In genomic region chr6:29359386-29359785, GRCm38 (mm10) we compare ENCODE assay signal across 29 mouse cellular contexts. TPM values are rescaled to one million over a fixed set of nuclear protein-coding genes. Genes with fewer than 3 reads are reported as not detected.
DNase-seq lines count a peak whose midpoint lies in the region; ATAC-seq and TF ChIP-seq lines count a peak whose summit lies in the region.
"Had no signal": no experiment of that assay in that cellular context is flagged by ENCODE, and none has a peak within 500 bp of the region (broad histone marks: within the 10 kb centered on the region; RNA-seq: fewer than 3 reads in every experiment).

No protein-coding gene starts in this region.

- peak overlapping the region; percentile 83 for H3K27ac ChIP-seq in gastrocnemius, adult 2 months
- peak overlapping the region; percentile 84 for H3K27ac ChIP-seq in heart, embryonic 15.5 days
- H3K27ac ChIP-seq: forebrain, embryonic 13.5 days; hindbrain, embryonic 13.5 days; kidney, embryonic 15.5 days; limb, embryonic 12.5 days; midbrain, embryonic 10.5 days; stomach, embryonic 15.5 days had no signal

- no peaks in the 10 kb centered on the region for H3K27me3 ChIP-seq in heart, embryonic 15.5 days
- H3K27me3 ChIP-seq: forebrain, embryonic 13.5 days; hindbrain, embryonic 13.5 days; kidney, embryonic 15.5 days; limb, embryonic 12.5 days; stomach, embryonic 15.5 days had no signal

- peaks cover 35% of the 10 kb centered on the region for H3K4me1 ChIP-seq in heart, embryonic 15.5 days (replicated peaks)
- H3K4me1 ChIP-seq: midbrain, embryonic 10.5 days; stomach, embryonic 15.5 days had no signal

- H3K9ac ChIP-seq in heart, embryonic 15.5 days, result no peak overlapping the region
- H3K9ac ChIP-seq: forebrain, embryonic 13.5 days; hindbrain, embryonic 13.5 days; kidney, embryonic 15.5 days; limb, embryonic 12.5 days; stomach, embryonic 15.5 days had no signal

- no peak for ATAC-seq in heart, embryonic 15.5 days (replicated peaks; ENCODE audit: insufficient number of reproducible peaks, insufficient read depth, low FRiP score, low read depth)
- ATAC-seq: forebrain, embryonic 13.5 days; midbrain, embryonic 16.5 days had no signal

- no peak for TF ChIP-seq CTCF in gastrocnemius, adult 2 months (IDR thresholded peaks at IDR 0.05)

- 79% methylated on average over 3 of the region's 3 CpGs for WGBS in heart, embryonic 15.5 days

- intact Hi-C loops in gastrocnemius, adult 2 months (cut with DNase I), result no loop called here
- intact Hi-C loops in heart, postnatal 25 days (cut with DNase I), result no loop called here

- no peaks in the 10 kb centered on the region for H3K9me3 ChIP-seq in heart, embryonic 15.5 days (replicated peaks)
- H3K9me3 ChIP-seq: forebrain, embryonic 13.5 days; hindbrain, embryonic 13.5 days; kidney, embryonic 15.5 days; limb, embryonic 12.5 days; midbrain, embryonic 10.5 days; stomach, embryonic 15.5 days had no signal

- peaks cover 26% of the 10 kb centered on the region for H3K36me3 ChIP-seq in heart, embryonic 15.5 days

- peak overlapping the region; percentile 32 for H3K4me3 ChIP-seq in gastrocnemius, adult 2 months
- H3K4me3 ChIP-seq in heart, embryonic 15.5 days, result no peak overlapping the region
- H3K4me3 ChIP-seq: forebrain, embryonic 13.5 days; hindbrain, embryonic 13.5 days; kidney, embryonic 15.5 days; limb, embryonic 12.5 days; midbrain, embryonic 10.5 days; myocyte; stomach, embryonic 15.5 days had no signal

- H3K4me2 ChIP-seq in heart, embryonic 15.5 days, result no peak overlapping the region
- H3K4me2 ChIP-seq: forebrain, embryonic 13.5 days; hindbrain, embryonic 13.5 days; kidney, embryonic 15.5 days; limb, embryonic 12.5 days; liver, embryonic 11.5 days; stomach, embryonic 15.5 days had no signal

- peak; percentile 69 for DNase-seq in gastrocnemius, adult 2 months
- no peak for DNase-seq in gastrocnemius, postnatal 4 days (ENCODE audit: low spot score in 2 of 2)
- no peak for DNase-seq in heart, postnatal 25 days (ENCODE audit: low spot score)
- peak; percentile 50 for DNase-seq in gastrocnemius, postnatal 25 days
- no peak for DNase-seq in layer of hippocampus, adult 9-11 months
- DNase-seq in natural killer cell, adult 2 months (ENCODE audit: low spot score in 2 of 2), result no peak
- DNase-seq: adrenal gland, adult 8-10 months; kidney, adult 11 months; kidney, postnatal 36 days; lung, adult 18-20 months; lung, postnatal 10 days; right cerebral cortex, adult 18-20 months; right cerebral cortex, postnatal 4 days; thymus, postnatal 25 days had no signal

RNA-seq across cellular contexts. Expression of gene Calu, which starts 11.5 kb away (rescaled TPM):
- total RNA-seq in gastrocnemius, adult 2 months (2021), result 100 to 1,000 TPM in 1 of 2 experiments, 10 to 100 TPM in 1; 73.7 to 104 TPM
- 100 to 1,000 TPM; 266 to 268 TPM for total RNA-seq in gastrocnemius, postnatal 4 days (2021)
- 354 and 404 TPM in 2 replicates for polyA plus RNA-seq in heart, embryonic 15.5 days (2015; fragmentation: Nextera tagmentation; extraction: Ambion mirVana)
- total RNA-seq in heart, postnatal 25 days (2021), result 100 to 1,000 TPM; 233 to 264 TPM
- total RNA-seq in gastrocnemius, postnatal 25 days (2021), result 100 to 1,000 TPM in 1 of 2 experiments, 10 to 100 TPM in 1; 99.7 to 108 TPM

RNA-seq across cellular contexts. Expression of gene Opn1sw, which starts 28.9 kb away (rescaled TPM):
- total RNA-seq in gastrocnemius, adult 2 months (2021), result under 1 TPM; 0.17 to 0.18 TPM
- total RNA-seq in gastrocnemius, postnatal 4 days (2021), result under 1 TPM; 0.44 to 0.98 TPM
- polyA plus RNA-seq in heart, embryonic 15.5 days (2015; fragmentation: Nextera tagmentation; extraction: Ambion mirVana), result 0.55 and 0.70 TPM in 2 replicates
- total RNA-seq in heart, postnatal 25 days (2021), result not detected
- total RNA-seq in gastrocnemius, postnatal 25 days (2021), result under 1 TPM; 0.13 to 0.32 TPM
- total RNA-seq: adrenal gland, adult 8-10 months; granulocyte monocyte progenitor cell, adult 5-6 weeks; MEL had no signal

RNA-seq across cellular contexts. Expression of gene Ccdc136, which starts 36.7 kb away (rescaled TPM):
- 10 to 100 TPM in 1 of 2 experiments, 1 to 10 TPM in 1; 9.6 to 10.5 TPM for total RNA-seq in gastrocnemius, adult 2 months (2021)
- total RNA-seq in gastrocnemius, postnatal 4 days (2021), result 10 to 100 TPM; 20.1 to 28.9 TPM
- 19.1 and 22.1 TPM in 2 replicates for polyA plus RNA-seq in heart, embryonic 15.5 days (2015; fragmentation: Nextera tagmentation; extraction: Ambion mirVana)
- total RNA-seq in heart, postnatal 25 days (2021), result 1 to 10 TPM; 1.9 to 3.1 TPM
- total RNA-seq in gastrocnemius, postnatal 25 days (2021), result 10 to 100 TPM in 1 of 2 experiments, 1 to 10 TPM in 1; 8.0 to 14.1 TPM
- total RNA-seq: granulocyte monocyte progenitor cell, adult 5-6 weeks; MEL had no signal

RNA-seq across cellular contexts. Expression of gene Fam71f1, which starts 40.4 kb away (rescaled TPM):
- not detected for total RNA-seq in gastrocnemius, adult 2 months (2021)
- total RNA-seq in gastrocnemius, postnatal 4 days (2021), result not detected
- 0.08 TPM in 1 of 2 replicates, not detected in the other for polyA plus RNA-seq in heart, embryonic 15.5 days (2015; fragmentation: Nextera tagmentation; extraction: Ambion mirVana)
- total RNA-seq in heart, postnatal 25 days (2021), result not detected
- total RNA-seq in gastrocnemius, postnatal 25 days (2021), result not detected
- total RNA-seq: adrenal gland, adult 8-10 months; granulocyte monocyte progenitor cell, adult 5-6 weeks; layer of hippocampus, adult 8-10 months; left cerebral cortex, postnatal 14 days; MEL had no signal
- polyA plus RNA-seq: forebrain, embryonic 13.5 days; hindbrain, embryonic 13.5 days; limb, embryonic 12.5 days; midbrain, embryonic 10.5 days; midbrain, embryonic 16.5 days; neural tube, embryonic 14.5 days had no signal

Comparison
In these comparisons a context has a peak if more than half of its experiments do, and no peak if none do; other contexts are left out.
1. DNase-seq: peak in gastrocnemius, adult 2 months (single experiment) and gastrocnemius, postnatal 25 days (single experiment); none in gastrocnemius, postnatal 4 days (0 of 2), heart, postnatal 25 days (single experiment), layer of hippocampus, adult 9-11 months (single experiment) and natural killer cell, adult 2 months (0 of 2).